Mouse (Mus musculus) frontal cortex, adult (tissue): ENCODE data around the gene Stab2.

Experiments used
- ATAC-seq: cut with Nextera tagmentation; 2 replicates; pipeline ENCODE4 v1.9.2; 2017; ENCODE audit warnings: mild to moderate bottlenecking, moderate library complexity, mixed read lengths; ENCODE audit not compliant: low TSS enrichment

The Stab2 gene

GRCm38 (mm10) chr10:86825871-86826522 lies 181.8 kb downstream of the Stab2 start:
- ATAC-seq = no peak

GRCm38 (mm10) chr10:86824871-86825270 lies 183.0 kb downstream of the Stab2 start:
- ATAC-seq = no peak

- ATAC-seq = no peak
Measured at GRCm38 (mm10) chr10:86824093-86824492, 183.7 kb downstream of the Stab2 start.

- peak; percentile 44 for ATAC-seq
Measured at GRCm38 (mm10) chr10:86821014-86821413, 186.8 kb downstream of the Stab2 start.

GRCm38 (mm10) chr10:86819649-86820165 lies 188.1 kb downstream of the Stab2 start:
- peak; percentile 45 for ATAC-seq

- no peak for ATAC-seq
Measured at GRCm38 (mm10) chr10:86815133-86815532, 192.7 kb downstream of the Stab2 start.

- ATAC-seq = no peak
Measured at GRCm38 (mm10) chr10:86814292-86815131, 193.3 kb downstream of the Stab2 start.

- 0 out of 2 replicates have a peak, but pooled peaks have one; percentile 0 for ATAC-seq
Measured at GRCm38 (mm10) chr10:86810612-86811011, 197.2 kb downstream of the Stab2 start.

- peak; percentile 76 for ATAC-seq
Measured at GRCm38 (mm10) chr10:86810000-86810399, 197.8 kb downstream of the Stab2 start.

- ATAC-seq = 0 out of 2 replicates have a peak, but pooled peaks have one; percentile 18
Measured at GRCm38 (mm10) chr10:86808013-86808758, 199.6 kb downstream of the Stab2 start.

- ATAC-seq = no peak
Measured at GRCm38 (mm10) chr10:86807362-86807761, 200.5 kb downstream of the Stab2 start.

- no peak for ATAC-seq
Measured at GRCm38 (mm10) chr10:86796073-86796741, 211.6 kb downstream of the Stab2 start.

GRCm38 (mm10) chr10:86794794-86795535 lies 212.9 kb downstream of the Stab2 start:
- peak; percentile 84 for ATAC-seq

GRCm38 (mm10) chr10:86794196-86794595 lies 213.6 kb downstream of the Stab2 start:
- ATAC-seq = 0 out of 2 replicates have a peak, but pooled peaks have one; percentile 1

- no peak for ATAC-seq
Measured at GRCm38 (mm10) chr10:86793509-86793951, 214.3 kb downstream of the Stab2 start.

GRCm38 (mm10) chr10:86791507-86792184 lies 216.2 kb downstream of the Stab2 start:
- ATAC-seq = no peak
